Mouse (Mus musculus): ENCODE results near the gene Tmem213. TPM values are rescaled to one million over a fixed set of nuclear protein-coding genes. Genes with fewer than 3 reads are reported as not detected.

Tmem213 gene
- polyA plus RNA-seq, 1 experiment = not detected

DNA sequence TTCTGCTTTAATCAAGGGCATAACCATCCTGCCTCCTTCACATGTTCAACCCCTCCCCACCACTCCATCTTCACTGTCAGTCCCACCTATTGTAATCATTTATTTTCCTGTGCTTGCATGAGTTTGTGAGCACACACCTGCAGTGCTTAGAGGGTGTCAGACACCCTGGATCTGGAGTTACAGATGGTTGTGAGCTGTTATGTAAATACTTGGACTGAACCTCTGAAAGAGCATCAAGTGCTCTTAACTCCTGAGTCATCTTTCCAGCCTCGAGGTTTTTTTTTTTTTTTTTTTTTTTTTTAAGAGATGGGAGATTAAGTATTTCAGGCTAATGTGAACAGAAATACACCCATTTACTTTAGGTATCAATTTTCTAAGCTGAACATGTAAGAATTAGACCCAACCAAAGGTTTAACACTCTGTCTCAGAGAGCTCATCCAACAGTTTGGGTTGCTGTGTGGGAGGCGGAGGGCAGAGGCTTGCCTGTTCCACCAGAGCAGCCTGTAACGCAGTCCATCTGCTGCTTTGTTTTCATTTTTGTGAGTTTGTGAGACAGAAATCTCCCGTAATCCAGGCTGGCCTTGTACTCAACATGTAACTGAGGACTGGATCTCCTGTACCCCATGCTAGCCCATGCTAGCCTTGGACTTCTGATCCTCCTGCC, 7.2 kb downstream of the Tmem213 start:
- TF ChIP-seq CTCF (IDR thresholded peaks at IDR 0.05; ENCODE audit: extremely low read depth, insufficient read length, insufficient replicate concordance, low read depth, low read length) (no peak), POLR2A (IDR thresholded peaks at IDR 0.05; ENCODE audit: low read depth, low read length) (no peak)
- H3K27ac ChIP-seq (ENCODE audit: insufficient read depth, low read depth, low read length) = no peak overlapping the region

GRCm38 (mm10) chr6:38118341-38118740, 9.3 kb downstream of the Tmem213 start:
- Histone ChIP-seq H3K27me3 (ENCODE audit: control insufficient read depth, insufficient read depth, low read length) (no peaks in the 10 kb centered on the region), H3K36me3 (ENCODE audit: control insufficient read depth, insufficient read depth, low read length) (no peaks in the 10 kb centered on the region), H3K4me1 (ENCODE audit: control insufficient read depth, insufficient read depth, insufficient read length, low read length) (peaks cover 2% of the 10 kb centered on the region; the same call in 1 of the 2 replicates), H3K27ac (ENCODE audit: insufficient read depth, low read depth, low read length) (no peak overlapping the region), H3K4me3 (ENCODE audit: low read depth, low read length) (no peak overlapping the region)
- 84% methylated on average over 6 of the region's 6 CpGs for WGBS
- TF ChIP-seq CTCF (IDR thresholded peaks at IDR 0.05; ENCODE audit: extremely low read depth, insufficient read length, insufficient replicate concordance, low read depth, low read length) = no peak
- TF ChIP-seq POLR2A (IDR thresholded peaks at IDR 0.05; ENCODE audit: low read depth, low read length) = no peak

More for the DNA sequence above, 7.2 kb downstream of the Tmem213 start:
- H3K27me3 ChIP-seq (ENCODE audit: control insufficient read depth, insufficient read depth, low read length) = no peaks in the 10 kb centered on the region
- H3K36me3 ChIP-seq (ENCODE audit: control insufficient read depth, insufficient read depth, low read length) = no peaks in the 10 kb centered on the region
- H3K4me1 ChIP-seq (ENCODE audit: control insufficient read depth, insufficient read depth, insufficient read length, low read length) = no peaks in the 10 kb centered on the region
- no peak overlapping the region for H3K4me3 ChIP-seq (ENCODE audit: low read depth, low read length)
- 63% methylated on average over 4 of the region's 4 CpGs for WGBS

DNA sequence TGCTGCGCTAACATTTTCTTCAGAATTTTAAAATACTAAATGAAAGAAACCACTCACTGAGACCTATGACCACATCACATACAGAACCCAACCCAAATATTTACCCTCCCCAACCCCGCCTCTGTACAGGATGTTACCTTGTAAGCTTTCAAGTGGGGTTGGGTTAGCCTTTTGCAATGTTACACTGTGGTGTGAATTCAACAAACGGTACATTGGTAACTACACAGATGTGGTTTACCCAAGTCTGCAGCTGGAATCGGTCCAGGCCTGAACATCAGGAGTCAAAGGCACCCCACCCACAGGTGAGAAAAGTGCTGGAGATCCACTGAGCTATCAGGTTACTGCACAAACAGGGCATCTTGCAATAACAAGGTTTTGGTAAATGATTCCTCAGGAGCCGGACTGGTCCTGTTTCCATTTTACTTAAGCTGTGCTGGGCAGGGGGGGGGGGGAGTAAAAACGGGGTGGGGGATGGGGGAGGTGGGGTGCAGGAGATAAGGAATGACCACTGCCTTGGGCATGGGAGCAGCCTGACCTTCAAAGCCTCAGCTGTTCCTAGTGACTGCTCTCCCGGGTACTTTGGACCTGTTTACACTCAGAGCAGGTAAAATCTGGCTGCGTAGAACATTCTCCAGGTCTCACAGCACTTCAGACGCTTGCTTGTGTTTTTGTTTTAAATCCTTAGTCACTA, 11.8 kb downstream of the Tmem213 start:
- H3K27me3 ChIP-seq (ENCODE audit: control insufficient read depth, insufficient read depth, low read length) = no peaks in the 10 kb centered on the region
- 42% methylated on average over 9 of the region's 9 CpGs for WGBS
- H3K27ac ChIP-seq (ENCODE audit: insufficient read depth, low read depth, low read length) = no peak overlapping the region
- peaks cover 2% of the 10 kb centered on the region; the same call in 1 of the 2 replicates for H3K4me1 ChIP-seq (ENCODE audit: control insufficient read depth, insufficient read depth, insufficient read length, low read length)
- no peaks in the 10 kb centered on the region for H3K36me3 ChIP-seq (ENCODE audit: control insufficient read depth, insufficient read depth, low read length)
- H3K4me3 ChIP-seq (ENCODE audit: low read depth, low read length) = no peak overlapping the region
- TF ChIP-seq CTCF (IDR thresholded peaks at IDR 0.05; ENCODE audit: extremely low read depth, insufficient read length, insufficient replicate concordance, low read depth, low read length) (no peak), POLR2A (IDR thresholded peaks at IDR 0.05; ENCODE audit: low read depth, low read length) (no peak)

DNA sequence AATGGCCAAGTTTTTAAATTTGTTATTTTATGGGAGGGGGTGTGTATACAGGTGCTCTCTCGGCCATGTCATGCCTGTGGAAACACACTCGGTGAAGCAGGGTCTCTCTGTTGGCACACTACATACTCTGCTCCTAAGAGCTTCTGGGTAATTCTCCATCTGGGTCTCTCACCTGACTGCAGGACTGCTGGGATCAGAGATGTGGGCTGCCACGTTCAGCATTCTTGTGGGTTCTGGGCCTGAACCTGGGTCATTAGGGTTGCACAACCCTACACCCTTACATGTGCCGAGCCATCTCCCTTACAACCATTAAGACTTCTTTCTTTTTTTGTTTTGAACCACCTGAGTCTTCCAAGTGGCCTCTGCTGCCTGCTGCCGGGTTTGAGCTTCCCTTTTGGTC, 12.8 kb downstream of the Tmem213 start:
- WGBS = 82% methylated on average over 5 of the region's 5 CpGs
- Histone ChIP-seq H3K27me3 (ENCODE audit: control insufficient read depth, insufficient read depth, low read length) (no peaks in the 10 kb centered on the region), H3K27ac (ENCODE audit: insufficient read depth, low read depth, low read length) (no peak overlapping the region), H3K36me3 (ENCODE audit: control insufficient read depth, insufficient read depth, low read length) (no peaks in the 10 kb centered on the region), H3K4me1 (ENCODE audit: control insufficient read depth, insufficient read depth, insufficient read length, low read length) (peaks cover 2% of the 10 kb centered on the region; the same call in 1 of the 2 replicates), H3K4me3 (ENCODE audit: low read depth, low read length) (no peak overlapping the region)
- TF ChIP-seq CTCF (IDR thresholded peaks at IDR 0.05; ENCODE audit: extremely low read depth, insufficient read length, insufficient replicate concordance, low read depth, low read length) = no peak
- TF ChIP-seq POLR2A (IDR thresholded peaks at IDR 0.05; ENCODE audit: low read depth, low read length) = no peak

DNA sequence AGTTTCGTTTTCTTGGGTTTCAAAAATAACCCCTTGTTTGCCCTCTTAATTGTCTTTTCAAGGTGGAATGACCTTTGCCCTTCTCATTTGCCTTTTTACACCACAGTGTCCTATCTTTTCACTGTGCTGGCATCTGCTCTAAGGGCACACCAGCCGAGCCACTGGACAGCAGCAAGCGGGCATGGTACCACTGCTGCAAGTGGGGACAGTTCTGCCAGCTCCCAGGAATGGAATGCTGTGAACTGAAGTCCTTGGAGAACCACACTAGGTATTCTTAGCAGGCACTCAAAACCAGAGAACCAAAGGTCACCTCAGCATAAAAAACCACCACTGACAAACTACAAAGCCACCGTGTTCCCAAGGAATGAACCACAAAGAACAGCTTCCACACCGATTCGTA, 13.7 kb downstream of the Tmem213 start:
- H3K27ac ChIP-seq (ENCODE audit: insufficient read depth, low read depth, low read length) = no peak overlapping the region
- no peak overlapping the region for H3K4me3 ChIP-seq (ENCODE audit: low read depth, low read length)
- H3K27me3 ChIP-seq (ENCODE audit: control insufficient read depth, insufficient read depth, low read length) = no peaks in the 10 kb centered on the region
- WGBS = 31% methylated on average over 6 of the region's 6 CpGs
- no peaks in the 10 kb centered on the region for H3K36me3 ChIP-seq (ENCODE audit: control insufficient read depth, insufficient read depth, low read length)
- TF ChIP-seq CTCF (IDR thresholded peaks at IDR 0.05; ENCODE audit: extremely low read depth, insufficient read length, insufficient replicate concordance, low read depth, low read length) = no peak
- TF ChIP-seq POLR2A (IDR thresholded peaks at IDR 0.05; ENCODE audit: low read depth, low read length) = no peak
- peaks cover 2% of the 10 kb centered on the region; the same call in 1 of the 2 replicates for H3K4me1 ChIP-seq (ENCODE audit: control insufficient read depth, insufficient read depth, insufficient read length, low read length)

GRCm38 (mm10) chr6:38123471-38124206, 14.6 kb downstream of the Tmem213 start:
- H3K27me3 ChIP-seq (ENCODE audit: control insufficient read depth, insufficient read depth, low read length) = no peaks in the 10 kb centered on the region
- 75% methylated on average over 18 of the region's 18 CpGs for WGBS
- no peak overlapping the region for H3K4me3 ChIP-seq (ENCODE audit: low read depth, low read length)
- H3K36me3 ChIP-seq (ENCODE audit: control insufficient read depth, insufficient read depth, low read length) = no peaks in the 10 kb centered on the region
- H3K4me1 ChIP-seq (ENCODE audit: control insufficient read depth, insufficient read depth, insufficient read length, low read length) = peaks cover 2% of the 10 kb centered on the region; the same call in 1 of the 2 replicates
- TF ChIP-seq CTCF (IDR thresholded peaks at IDR 0.05; ENCODE audit: extremely low read depth, insufficient read length, insufficient replicate concordance, low read depth, low read length) (no peak), POLR2A (IDR thresholded peaks at IDR 0.05; ENCODE audit: low read depth, low read length) (no peak)
- no peak overlapping the region for H3K27ac ChIP-seq (ENCODE audit: insufficient read depth, low read depth, low read length)

All from small intestine, adult 2 months (tissue).